Mouse (Mus musculus) olfactory bulb, adult 2 months (tissue): ENCODE measurements around the gene E2f2.

Source experiments
- CTCF ChIP-seq: fragments of 200-500 bp; IDR thresholded peaks from 2 replicates; pipeline ENCODE4 v1.5.1; 2012; ENCODE audit warnings: low read depth, mild to moderate bottlenecking, low read length, moderate library complexity; ENCODE audit not compliant: insufficient read depth
- POLR2A ChIP-seq: fragments of 200-500 bp; IDR thresholded peaks from 2 replicates; pipeline ENCODE4 v1.6.1; 2012; ENCODE audit warnings: mild to moderate bottlenecking, low read depth, low read length, moderate library complexity; ENCODE audit not compliant: insufficient read depth

GRCm38 (mm10) chr4:136145362-136145885 lies 26.8 kb upstream of the E2f2 start:
- no peak for TF ChIP-seq CTCF
- no peak for TF ChIP-seq POLR2A
